Mouse (Mus musculus) MEL (cell line): ENCODE measurements around the gene Kirrel3.

Experiments
- CTCF ChIP-seq, 3 experiments: IDR thresholded peaks in 2 of 3; conservative IDR thresholded peaks in 1 of 3; 2 replicates each; pipeline ENCODE4 v1.5.1; 2011 to 2012; ENCODE audit warnings: low read length in 3 of 3, low read depth in 2 of 3, mild to moderate bottlenecking in 2 of 3, improper control_type of control experiment in 1 of 3, inconsistent platforms in 1 of 3, mixed read lengths in 1 of 3, moderate library complexity in 1 of 3; ENCODE audit not compliant: control insufficient read depth in 1 of 3, insufficient read depth in 1 of 3, poor library complexity in 1 of 3, severe bottlenecking in 1 of 3
- GATA1 ChIP-seq: IDR thresholded peaks from 2 replicates; pipeline ENCODE4 v1.6.1; 2011; ENCODE audit warnings: low read depth, low read length, improper control_type of control experiment
- MAX ChIP-seq: IDR thresholded peaks from 2 replicates; pipeline ENCODE4 v1.6.1; 2011; ENCODE audit warnings: low read length, improper control_type of control experiment
- MAZ ChIP-seq: IDR thresholded peaks from 2 replicates; pipeline ENCODE4 v1.6.1; 2012; ENCODE audit warnings: low read depth, mild to moderate bottlenecking, inconsistent platforms, low read length, improper control_type of control experiment
- POLR2A ChIP-seq, 2 experiments: IDR thresholded peaks; 2 replicates each; pipeline ENCODE4 v1.6.1; 2011 to 2012; ENCODE audit warnings: low read length in 2 of 2, mild to moderate bottlenecking in 2 of 2, control low read depth in 1 of 2, improper control_type of control experiment in 1 of 2, low read depth in 1 of 2, moderate library complexity in 1 of 2; ENCODE audit not compliant: control insufficient read depth in 1 of 2, insufficient read depth in 1 of 2, poor library complexity in 1 of 2
- POLR2AphosphoS2 ChIP-seq: IDR thresholded peaks from 2 replicates; pipeline ENCODE4 v1.6.1; 2011; ENCODE audit warnings: low read length, improper control_type of control experiment
- TBP ChIP-seq: IDR thresholded peaks from 2 replicates; pipeline ENCODE4 v1.8.0; 2011; ENCODE audit warnings: low read depth, low read length, improper control_type of control experiment

DNA sequence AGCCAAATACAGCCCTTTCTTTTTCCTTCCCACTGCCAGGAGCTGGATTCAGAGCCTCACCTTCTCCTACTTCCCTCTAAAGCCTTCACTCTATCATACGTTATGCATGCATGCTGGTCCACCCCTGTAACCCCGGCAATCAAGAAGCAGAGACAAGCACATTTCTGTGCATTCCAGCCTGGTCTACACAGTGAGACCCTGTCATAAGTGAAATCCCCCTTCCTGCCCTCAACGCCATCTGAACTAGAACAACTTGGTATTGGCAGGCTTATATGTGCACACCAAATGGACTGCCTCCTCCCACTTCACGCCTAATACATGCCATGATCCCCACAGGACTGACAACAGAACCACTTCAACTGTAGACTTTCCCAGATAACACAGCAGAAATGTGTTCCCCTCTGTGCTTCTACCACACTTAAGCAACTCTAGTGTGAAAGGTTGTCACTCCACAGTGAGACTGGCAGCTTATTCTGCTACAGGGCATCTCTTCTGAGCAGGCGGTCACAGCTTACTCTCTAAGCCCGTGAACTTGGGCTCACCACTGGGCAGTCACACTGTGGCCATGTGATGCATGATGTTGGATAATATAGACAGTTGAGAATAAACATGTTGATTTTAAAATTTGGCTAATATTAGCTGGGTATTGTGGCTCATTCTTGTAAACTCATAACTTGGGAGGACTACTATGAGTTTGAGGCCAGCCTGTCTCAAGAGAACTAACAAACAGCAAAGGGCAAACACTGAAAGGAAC lies 565.2 kb downstream of the Kirrel3 start:
- no peak for TF ChIP-seq CTCF (IDR thresholded peaks at IDR 0.05 in 2 of 3, conservative IDR thresholded peaks at IDR 0.05 in 1 of 3; ENCODE audit: control insufficient read depth in 1 of 3, insufficient read depth in 1 of 3, low read depth in 2 of 3, low read length in 3 of 3, poor library complexity in 1 of 3, severe bottlenecking in 1 of 3)
- no peak for TF ChIP-seq POLR2A (IDR thresholded peaks at IDR 0.05; ENCODE audit: control insufficient read depth in 1 of 2, insufficient read depth in 1 of 2, low read depth in 1 of 2, low read length in 2 of 2, poor library complexity in 1 of 2)
- TF ChIP-seq TBP: no peak
- no peak for TF ChIP-seq MAX
- TF ChIP-seq GATA1: no peak
- no peak for TF ChIP-seq MAZ
- TF ChIP-seq POLR2AphosphoS2: no peak
